Mouse (Mus musculus): ENCODE results near the gene Txnrd2.
A peak's percentile ranks its signal among the peaks of the same experiment; 100 is the strongest.

The Txnrd2 gene

GRCm38 (mm10) chr16:18426215-18426791 lies at the start of gene Txnrd2:
TSS of gene Txnrd2 (plus strand) at chr16:18426384.
- peak; percentile 62 to 76 for DNase-seq

DNA sequence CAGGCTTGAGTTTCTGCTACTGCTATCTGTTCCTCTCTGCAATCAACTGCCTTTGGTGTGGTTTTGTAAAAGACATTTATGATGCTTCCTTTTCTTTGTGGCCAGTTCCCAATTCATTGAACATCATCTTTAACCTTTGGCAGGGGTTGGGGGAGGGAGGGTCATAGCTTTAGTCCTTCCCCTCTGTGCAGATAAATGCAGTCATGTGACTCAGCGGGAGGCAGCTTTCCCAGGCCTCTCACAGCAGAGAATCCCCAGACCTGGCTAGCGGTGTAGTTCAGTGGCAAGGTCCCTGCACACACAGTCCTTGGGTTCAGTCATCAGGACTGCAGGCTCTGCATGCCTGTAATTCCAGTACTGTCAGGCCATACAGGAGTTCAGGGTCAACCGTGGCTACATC lies 49.0 kb upstream of the Txnrd2 start:
- peak; percentile 80 to 81 for DNase-seq

DNA sequence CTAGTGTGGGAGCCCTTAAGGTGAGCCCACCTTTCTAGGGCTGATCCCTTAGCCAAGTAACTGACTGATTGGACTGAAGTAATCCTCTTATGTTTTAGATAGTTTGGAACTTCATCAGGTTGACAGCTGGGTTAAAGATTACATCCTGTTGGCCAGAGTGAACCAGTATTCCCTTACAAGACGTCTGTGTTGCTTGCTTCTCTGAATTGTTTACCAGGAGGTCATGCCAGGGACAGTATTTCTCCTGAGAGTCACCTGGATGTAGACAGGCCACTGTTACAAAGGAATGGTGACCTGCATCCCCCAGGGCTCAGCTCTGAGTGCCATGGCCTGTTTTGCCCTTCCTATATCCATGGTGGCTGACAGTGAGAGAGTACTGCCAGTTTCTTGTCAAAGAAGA lies 47.7 kb upstream of the Txnrd2 start:
- DNase-seq, result peak in 1 of 2 experiments; percentile 63

DNA sequence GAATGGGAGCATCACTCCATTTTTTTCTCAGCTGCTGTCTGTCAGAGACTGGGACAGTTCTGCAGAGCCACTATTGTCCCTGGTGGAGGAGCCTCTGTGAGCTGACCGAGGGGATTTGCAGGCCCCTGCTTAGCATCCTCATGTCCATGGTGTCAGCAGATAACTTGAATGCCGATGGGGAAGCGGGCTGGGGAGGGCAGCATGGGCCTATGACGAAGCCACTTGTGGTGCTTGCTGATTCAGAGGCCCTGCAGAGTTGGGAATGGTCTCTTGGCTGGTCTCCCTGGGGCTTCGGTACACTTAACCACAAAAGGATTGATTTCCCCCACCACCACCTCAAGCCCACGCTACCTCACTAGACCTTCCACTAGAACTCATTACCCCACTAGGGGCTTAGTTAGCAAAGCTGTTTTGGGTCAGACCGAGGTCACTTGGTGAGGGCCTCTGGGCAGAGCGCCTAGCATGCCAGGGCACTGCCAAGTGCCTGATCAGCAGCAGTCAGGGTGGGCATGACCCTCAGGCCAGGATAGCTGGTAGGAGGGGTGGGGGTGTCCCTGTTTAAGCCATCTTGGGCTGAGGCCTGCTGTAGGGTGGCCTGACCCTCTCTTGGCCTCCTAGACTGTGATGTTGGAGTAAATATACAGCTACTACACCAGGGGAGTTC lies 46.7 kb upstream of the Txnrd2 start:
- DNase-seq, result peak; percentile 72 to 73

GRCm38 (mm10) chr16:18380495-18381063 lies 45.6 kb upstream of the Txnrd2 start:
- no peak for DNase-seq

DNA sequence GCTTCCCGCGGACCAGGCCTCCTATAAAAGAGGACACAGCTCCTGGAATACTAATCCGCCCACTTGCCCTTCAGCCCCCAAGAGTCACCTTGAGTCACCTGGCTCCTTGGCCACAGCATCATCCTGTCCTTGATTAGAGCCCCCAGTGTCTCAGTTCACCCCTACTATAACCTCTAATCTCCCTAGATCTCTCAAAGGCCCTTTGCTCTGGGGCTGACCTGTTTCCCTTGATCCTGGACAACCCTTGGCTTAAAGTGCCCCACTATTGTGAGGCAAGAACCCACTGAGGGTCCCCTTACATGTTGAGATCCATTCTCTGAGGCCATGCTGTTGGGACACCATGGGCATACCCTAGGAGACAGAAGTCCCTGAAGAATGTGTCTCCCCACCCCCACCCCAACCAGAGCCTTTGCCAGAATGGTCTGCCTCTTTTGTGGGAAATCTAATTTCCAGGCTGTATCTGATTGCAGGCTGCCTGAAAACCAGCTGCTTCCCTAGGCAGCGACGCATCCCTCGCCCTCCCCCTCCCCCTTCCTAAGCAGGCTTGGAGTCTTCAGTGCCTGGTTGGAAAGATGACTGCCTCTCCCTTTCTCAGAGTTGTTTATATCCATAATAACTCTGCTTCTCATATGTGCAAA lies 44.4 kb upstream of the Txnrd2 start:
- DNase-seq, result no peak

GRCm38 (mm10) chr16:18383045-18383726 lies 43.0 kb upstream of the Txnrd2 start:
- peak in 1 of 2 experiments; percentile 50 for DNase-seq

GRCm38 (mm10) chr16:18383756-18384155 lies 42.4 kb upstream of the Txnrd2 start:
- peak; percentile 68 to 81 for DNase-seq

DNA sequence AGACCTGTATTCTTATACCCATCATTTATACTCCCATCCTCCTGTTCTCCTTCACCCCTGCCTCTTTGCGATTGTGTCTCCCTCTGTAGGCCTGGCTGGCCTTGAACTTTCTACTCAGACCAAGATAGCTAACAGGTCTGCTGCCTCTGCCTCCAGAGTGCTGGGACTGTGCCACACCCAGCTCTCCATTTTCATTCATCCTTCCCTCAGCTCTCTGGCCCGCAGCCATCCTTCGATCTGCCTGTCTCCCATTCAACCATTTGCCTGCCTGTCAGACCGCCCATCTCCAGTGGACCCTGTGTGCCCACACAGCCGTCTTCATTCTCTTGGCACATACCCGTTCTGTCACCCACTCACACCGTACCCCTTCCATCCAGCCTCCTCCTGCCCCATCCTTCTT lies 42.0 kb upstream of the Txnrd2 start:
- DNase-seq, result no peak

DNA sequence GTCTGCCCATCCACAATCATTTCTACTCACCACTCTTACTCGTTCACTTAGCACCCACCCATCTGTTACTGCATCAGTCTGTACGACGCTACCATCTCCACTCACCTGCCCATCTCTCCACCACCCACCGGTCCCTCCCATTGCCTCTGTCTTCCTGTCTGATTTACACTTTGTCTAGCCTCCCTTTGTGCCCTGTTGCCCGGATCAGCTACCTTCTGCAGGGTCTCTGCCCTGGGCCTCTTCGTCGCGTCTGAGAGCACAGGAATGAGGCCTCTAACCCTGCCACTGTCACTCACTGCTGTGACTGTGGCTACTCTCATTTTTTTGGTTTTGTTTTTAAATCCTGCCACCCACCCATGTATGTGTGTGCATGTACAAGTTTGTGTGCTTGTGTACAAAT lies 41.5 kb upstream of the Txnrd2 start:
- DNase-seq, result no peak

DNA sequence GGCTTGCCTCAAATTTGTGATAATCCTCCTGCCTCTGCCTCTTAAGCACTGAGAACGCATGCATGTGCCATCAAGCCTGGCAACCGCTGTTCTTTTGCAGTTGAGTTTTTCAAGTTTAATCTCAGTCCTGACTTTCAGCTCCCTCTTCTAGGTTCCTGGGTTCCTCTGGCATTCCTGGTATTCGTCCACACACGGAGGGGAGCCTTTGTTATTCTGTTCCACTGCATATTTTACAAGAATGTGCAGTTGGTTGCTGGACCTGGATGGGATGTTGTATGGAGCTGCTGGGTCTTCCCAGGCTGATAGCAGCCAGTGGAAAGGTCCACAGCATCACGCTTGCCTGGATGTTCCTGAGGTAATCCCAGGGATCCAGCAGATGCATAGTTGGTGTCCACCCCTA lies 40.8 kb upstream of the Txnrd2 start:
- DNase-seq, result no peak

GRCm38 (mm10) chr16:18386451-18386850 lies 39.7 kb upstream of the Txnrd2 start:
- DNase-seq, result no peak

DNA sequence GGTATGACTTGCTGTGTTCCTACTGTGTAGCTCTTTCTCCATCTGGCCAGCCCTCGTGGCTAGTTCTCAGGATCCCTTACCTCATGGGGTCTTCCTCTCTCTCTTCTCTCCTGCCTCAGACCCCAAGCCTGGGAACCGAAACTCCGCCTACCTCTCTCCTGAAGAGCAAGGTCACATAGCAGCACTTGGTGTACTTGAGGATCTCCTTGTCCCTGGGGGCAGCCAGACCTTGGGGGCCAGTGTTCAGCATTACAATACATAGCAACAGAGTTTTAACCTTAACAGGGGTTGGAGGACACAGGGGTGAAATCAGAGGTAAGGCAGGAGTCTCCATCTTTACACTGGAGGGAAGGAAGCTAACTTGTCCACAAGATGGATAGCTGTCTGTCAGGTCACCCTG lies 39.2 kb upstream of the Txnrd2 start:
- no peak for DNase-seq

DNA sequence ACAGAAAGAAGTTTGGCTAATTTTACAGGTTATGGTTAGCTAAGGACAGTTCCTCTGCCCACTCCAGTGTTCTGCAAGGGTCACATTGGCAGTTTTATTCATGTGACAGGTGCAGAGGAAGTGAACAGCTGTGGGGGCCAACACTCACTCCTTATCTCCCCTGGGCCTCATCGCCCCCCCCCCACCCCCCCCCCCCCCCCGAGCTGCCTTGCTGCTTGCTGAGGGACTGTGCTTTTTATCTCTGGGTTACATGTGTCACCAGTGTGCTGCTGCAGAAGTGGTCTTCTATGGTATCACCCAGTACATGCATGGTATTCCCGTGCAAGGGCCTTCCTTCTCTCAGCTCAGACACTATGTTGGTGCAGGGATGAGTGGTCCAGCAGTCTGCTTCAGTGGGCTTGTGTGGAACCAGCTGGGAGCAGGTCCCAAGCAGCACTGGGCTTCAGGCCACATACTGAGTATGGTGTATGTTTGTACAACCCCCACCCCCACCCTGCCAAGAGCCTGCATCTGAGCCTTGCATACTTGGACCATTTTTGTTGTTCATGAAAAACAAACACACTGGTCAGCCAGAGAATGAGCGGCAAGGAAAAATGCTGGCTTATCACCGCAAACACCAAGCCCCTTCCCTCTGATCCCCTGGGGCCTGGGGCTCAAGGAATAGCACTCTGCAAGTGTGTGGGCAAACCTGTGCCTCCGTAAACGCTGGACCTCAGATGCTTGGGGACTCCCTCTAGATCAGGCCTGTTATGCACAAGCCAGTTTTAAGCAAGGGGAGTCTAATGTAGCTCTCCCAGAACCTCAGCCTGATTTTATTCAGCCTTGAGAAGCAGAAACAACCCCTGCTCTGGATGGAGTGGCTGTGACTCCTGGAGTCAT lies 38.2 kb upstream of the Txnrd2 start:
- DNase-seq, result no peak

GRCm38 (mm10) chr16:18388583-18389435 lies 37.4 kb upstream of the Txnrd2 start:
- DNase-seq, result no peak

DNA sequence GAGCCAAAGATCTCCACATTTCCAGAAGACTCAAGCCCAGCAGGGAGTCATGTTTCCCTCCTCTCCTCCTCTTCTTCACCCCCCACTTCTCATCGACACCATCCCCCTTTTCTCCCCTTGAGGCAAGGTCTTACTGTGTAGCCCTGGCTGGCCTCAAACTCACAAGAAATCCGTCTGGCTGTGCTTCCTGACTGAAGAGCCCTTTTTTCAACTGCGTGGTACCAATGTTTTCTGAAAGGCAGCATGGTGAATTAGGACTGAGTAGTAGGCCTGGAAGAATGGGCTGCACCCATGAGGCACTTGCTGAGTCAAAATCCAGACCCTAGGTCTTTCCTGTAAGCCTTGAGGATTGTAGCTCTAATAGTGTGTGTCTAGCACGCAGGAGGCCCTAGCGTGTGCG lies 35.8 kb upstream of the Txnrd2 start:
- no peak for DNase-seq

GRCm38 (mm10) chr16:18391127-18391526 lies 35.1 kb upstream of the Txnrd2 start:
- peak; percentile 80 to 81 for DNase-seq

DNA sequence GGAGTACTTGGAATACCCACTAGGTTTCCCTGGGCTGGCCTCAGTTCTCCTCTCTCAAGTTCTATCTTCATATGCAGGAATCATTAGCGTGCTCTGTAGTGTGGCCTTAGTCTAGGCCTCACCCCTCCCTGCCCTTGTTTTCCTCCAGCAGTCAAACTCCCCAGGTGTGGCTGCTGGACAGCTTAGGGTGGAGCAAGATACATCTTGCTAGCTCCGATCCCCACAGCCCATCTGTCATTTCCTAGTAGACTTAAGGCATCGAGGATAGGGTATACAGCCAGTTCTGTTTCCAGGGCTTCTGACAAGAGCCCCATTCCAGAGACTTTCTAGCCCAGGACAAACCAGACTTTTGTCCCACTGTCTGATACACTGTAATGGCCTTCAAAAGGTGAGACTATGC lies 34.5 kb upstream of the Txnrd2 start:
- no peak for DNase-seq

DNA sequence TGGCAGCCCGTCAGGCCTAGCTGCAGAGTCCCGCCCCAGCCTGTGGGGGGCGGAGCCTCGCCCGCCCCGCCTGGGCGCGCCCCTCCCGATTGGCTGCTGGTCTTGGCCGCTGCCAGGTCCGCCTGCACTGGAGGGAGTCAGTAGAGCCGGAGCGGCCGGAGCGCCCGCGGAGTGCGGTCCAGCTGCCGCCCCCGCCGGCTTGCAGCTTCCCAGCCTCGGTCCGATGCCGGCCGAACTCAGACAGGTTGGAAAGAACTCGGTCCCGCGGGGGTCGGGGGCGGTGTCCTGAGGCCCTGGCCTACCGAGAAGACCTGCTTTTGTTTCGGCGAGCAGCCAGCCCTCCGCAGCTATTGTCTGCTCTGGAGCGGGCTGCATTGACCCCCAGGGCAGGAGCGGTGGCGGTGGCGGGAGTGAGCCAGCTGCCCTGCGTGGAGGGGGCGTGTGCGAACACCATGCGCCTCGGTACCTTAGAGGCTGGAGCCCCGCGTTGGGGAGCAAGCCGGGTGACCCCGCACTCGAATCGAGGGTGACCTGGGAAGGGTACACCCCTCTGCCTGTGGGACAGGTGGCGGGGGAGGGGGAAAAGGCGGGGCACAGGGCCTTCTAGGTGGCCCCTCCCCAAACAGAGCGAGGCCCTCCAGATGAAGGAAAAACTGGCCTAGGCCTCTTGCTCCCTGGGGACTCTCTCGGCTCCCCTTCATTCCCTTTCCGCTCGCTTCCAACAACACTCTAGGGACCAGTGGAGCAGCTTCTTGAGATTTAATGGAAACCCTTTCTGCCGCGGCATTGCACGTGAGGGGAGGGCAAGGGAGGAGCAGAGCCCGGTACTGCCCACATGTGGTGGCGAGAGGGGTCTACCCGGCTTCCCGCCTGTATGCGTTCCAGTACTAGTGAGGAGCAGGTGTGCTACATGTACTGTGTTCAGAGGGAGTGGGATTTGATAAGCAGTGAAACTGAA lies 33.4 kb upstream of the Txnrd2 start:
- DNase-seq, result peak; percentile 92 to 93

DNA sequence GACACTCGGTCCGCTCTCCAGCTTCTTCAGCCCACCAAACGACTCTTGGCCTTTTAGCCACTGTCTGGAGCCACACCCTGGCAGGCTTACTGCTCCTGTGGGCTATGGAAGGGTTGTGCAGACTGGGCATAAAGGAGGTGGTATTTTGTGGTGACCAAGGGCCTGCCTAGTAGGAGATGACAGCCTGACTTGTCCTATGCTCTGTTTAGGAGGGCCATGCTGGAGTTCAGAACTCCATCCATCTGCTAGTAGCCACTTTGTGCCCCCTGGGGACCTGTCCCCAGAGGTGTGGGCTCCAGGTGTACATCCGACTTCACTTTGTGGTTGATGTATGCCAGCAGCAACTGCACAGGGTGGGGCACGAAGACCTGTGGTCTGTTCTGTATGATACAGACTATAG lies 32.6 kb upstream of the Txnrd2 start:
- no peak for DNase-seq
